Mouse (Mus musculus): ENCODE measurements at regions not wholly inside any gene's neighbourhood (a gene's known extent, or its start where the extent isn't known, plus 50 kb on each side); places are given as distances from the start of the nearest gene placed in this dataset.

GRCm38 (mm10) chr16:9217361-9217760 lies 387.5 kb downstream of the 1810013L24Rik start:
- no peak overlapping the region for H3K4me2 ChIP-seq (replicated peaks; ENCODE audit: low read depth, low read length)
- ATAC-seq (ENCODE audit: low FRiP score): no peak

GRCm38 (mm10) chr16:9230178-9230577 lies 400.3 kb downstream of the 1810013L24Rik start:
- Histone ChIP-seq H3K36me3 (ENCODE audit: control insufficient read depth, insufficient read depth, low read length) (no peaks in the 10 kb centered on the region), H3K27me3 (ENCODE audit: control insufficient read depth, insufficient read depth, low read length) (no peaks in the 10 kb centered on the region), H3K4me2 (replicated peaks; ENCODE audit: low read depth, low read length) (no peak overlapping the region), H3K9me3 (ENCODE audit: control insufficient read depth, low read length) (no peaks in the 10 kb centered on the region), H3K4me1 (replicated peaks; ENCODE audit: control insufficient read depth, insufficient read depth, low read length) (no peaks in the 10 kb centered on the region), H3K27ac (ENCODE audit: low read depth, low read length) (no peak overlapping the region), H3K4me3 (ENCODE audit: low read depth, low read length) (no peak overlapping the region), H3K9ac (ENCODE audit: low read depth, low read length) (no peak overlapping the region)
- DNase-seq (ENCODE audit: low spot score) (no peak), ATAC-seq (ENCODE audit: low FRiP score) (no peak)

More at GRCm38 (mm10) chr16:9217361-9217760, 387.5 kb downstream of the 1810013L24Rik start:
- Histone ChIP-seq H3K9ac (ENCODE audit: low read depth, low read length) (no peak overlapping the region), H3K4me3 (ENCODE audit: low read depth, low read length) (no peak overlapping the region), H3K4me1 (replicated peaks; ENCODE audit: control insufficient read depth, insufficient read depth, low read length) (no peaks in the 10 kb centered on the region), H3K36me3 (ENCODE audit: control insufficient read depth, insufficient read depth, low read length) (no peaks in the 10 kb centered on the region), H3K9me3 (ENCODE audit: control insufficient read depth, low read length) (no peaks in the 10 kb centered on the region), H3K27ac (ENCODE audit: low read depth, low read length) (no peak overlapping the region), H3K27me3 (ENCODE audit: control insufficient read depth, insufficient read depth, low read length) (no peaks in the 10 kb centered on the region)
- 85% methylated on average over 7 of the region's 7 CpGs for WGBS
- no peak for DNase-seq (ENCODE audit: low spot score)

- Histone ChIP-seq H3K4me3 (ENCODE audit: low read depth, low read length) (no peak overlapping the region), H3K9me3 (ENCODE audit: control insufficient read depth, low read length) (no peaks in the 10 kb centered on the region), H3K4me2 (replicated peaks; ENCODE audit: low read depth, low read length) (no peak overlapping the region), H3K27ac (ENCODE audit: low read depth, low read length) (no peak overlapping the region), H3K4me1 (replicated peaks; ENCODE audit: control insufficient read depth, insufficient read depth, low read length) (no peaks in the 10 kb centered on the region), H3K27me3 (ENCODE audit: control insufficient read depth, insufficient read depth, low read length) (no peaks in the 10 kb centered on the region), H3K36me3 (ENCODE audit: control insufficient read depth, insufficient read depth, low read length) (no peaks in the 10 kb centered on the region), H3K9ac (ENCODE audit: low read depth, low read length) (no peak overlapping the region)
- 95% methylated on average over 4 of the region's 4 CpGs for WGBS
- ATAC-seq (ENCODE audit: low FRiP score) (no peak), DNase-seq (ENCODE audit: low spot score) (no peak)
Observed at GRCm38 (mm10) chr16:9242099-9242498, 412.2 kb downstream of the 1810013L24Rik start.

- Histone ChIP-seq H3K9me3 (ENCODE audit: control insufficient read depth, low read length) (no peaks in the 10 kb centered on the region), H3K4me3 (ENCODE audit: low read depth, low read length) (no peak overlapping the region), H3K9ac (ENCODE audit: low read depth, low read length) (no peak overlapping the region), H3K4me1 (replicated peaks; ENCODE audit: control insufficient read depth, insufficient read depth, low read length) (no peaks in the 10 kb centered on the region), H3K4me2 (replicated peaks; ENCODE audit: low read depth, low read length) (no peak overlapping the region), H3K27ac (ENCODE audit: low read depth, low read length) (no peak overlapping the region), H3K36me3 (ENCODE audit: control insufficient read depth, insufficient read depth, low read length) (no peaks in the 10 kb centered on the region), H3K27me3 (ENCODE audit: control insufficient read depth, insufficient read depth, low read length) (no peaks in the 10 kb centered on the region)
- WGBS: 71% methylated on average over 3 of the region's 3 CpGs
- DNase-seq (ENCODE audit: low spot score) (no peak), ATAC-seq (ENCODE audit: low FRiP score) (no peak)
Observed at GRCm38 (mm10) chr16:9247198-9247597, 417.3 kb downstream of the 1810013L24Rik start.

- Histone ChIP-seq H3K9me3 (ENCODE audit: control insufficient read depth, low read length) (no peaks in the 10 kb centered on the region), H3K27me3 (ENCODE audit: control insufficient read depth, insufficient read depth, low read length) (no peaks in the 10 kb centered on the region), H3K36me3 (ENCODE audit: control insufficient read depth, insufficient read depth, low read length) (no peaks in the 10 kb centered on the region), H3K4me3 (ENCODE audit: low read depth, low read length) (no peak overlapping the region), H3K27ac (ENCODE audit: low read depth, low read length) (no peak overlapping the region), H3K9ac (ENCODE audit: low read depth, low read length) (no peak overlapping the region), H3K4me2 (replicated peaks; ENCODE audit: low read depth, low read length) (no peak overlapping the region), H3K4me1 (replicated peaks; ENCODE audit: control insufficient read depth, insufficient read depth, low read length) (no peaks in the 10 kb centered on the region)
- no peak for DNase-seq (ENCODE audit: low spot score)
- WGBS: 90% methylated on average over 1 of the region's 1 CpGs
- no peak for ATAC-seq (ENCODE audit: low FRiP score)
Observed at GRCm38 (mm10) chr16:9253054-9253453, 423.2 kb downstream of the 1810013L24Rik start.

- WGBS: 66% methylated on average over 3 of the region's 3 CpGs
- ATAC-seq (ENCODE audit: low FRiP score): no peak
Observed at GRCm38 (mm10) chr16:9255351-9255750, 425.5 kb downstream of the 1810013L24Rik start.

GRCm38 (mm10) chr16:9260966-9261365 lies 431.1 kb downstream of the 1810013L24Rik start:
- Histone ChIP-seq H3K4me1 (replicated peaks; ENCODE audit: control insufficient read depth, insufficient read depth, low read length) (no peaks in the 10 kb centered on the region), H3K27me3 (ENCODE audit: control insufficient read depth, insufficient read depth, low read length) (no peaks in the 10 kb centered on the region), H3K9ac (ENCODE audit: low read depth, low read length) (no peak overlapping the region), H3K36me3 (ENCODE audit: control insufficient read depth, insufficient read depth, low read length) (no peaks in the 10 kb centered on the region), H3K9me3 (ENCODE audit: control insufficient read depth, low read length) (no peaks in the 10 kb centered on the region), H3K4me2 (replicated peaks; ENCODE audit: low read depth, low read length) (no peak overlapping the region), H3K27ac (ENCODE audit: low read depth, low read length) (no peak overlapping the region), H3K4me3 (ENCODE audit: low read depth, low read length) (no peak overlapping the region)
- no peak for DNase-seq (ENCODE audit: low spot score)
- 89% methylated on average over 3 of the region's 3 CpGs for WGBS
- ATAC-seq (ENCODE audit: low FRiP score): no peak

More at GRCm38 (mm10) chr16:9255351-9255750, 425.5 kb downstream of the 1810013L24Rik start:
- H3K36me3 ChIP-seq (ENCODE audit: control insufficient read depth, insufficient read depth, low read length): no peaks in the 10 kb centered on the region
- no peaks in the 10 kb centered on the region for H3K9me3 ChIP-seq (ENCODE audit: control insufficient read depth, low read length)
- no peak overlapping the region for H3K27ac ChIP-seq (ENCODE audit: low read depth, low read length)
- no peak overlapping the region for H3K4me2 ChIP-seq (replicated peaks; ENCODE audit: low read depth, low read length)
- DNase-seq (ENCODE audit: low spot score): no peak
- no peak overlapping the region for H3K9ac ChIP-seq (ENCODE audit: low read depth, low read length)
- H3K27me3 ChIP-seq (ENCODE audit: control insufficient read depth, insufficient read depth, low read length): no peaks in the 10 kb centered on the region
- no peak overlapping the region for H3K4me3 ChIP-seq (ENCODE audit: low read depth, low read length)
- H3K4me1 ChIP-seq (replicated peaks; ENCODE audit: control insufficient read depth, insufficient read depth, low read length): no peaks in the 10 kb centered on the region

GRCm38 (mm10) chr16:9264554-9265145 lies 434.8 kb downstream of the 1810013L24Rik start:
- ATAC-seq (ENCODE audit: low FRiP score): no peak

GRCm38 (mm10) chr16:9267204-9267603 lies 437.3 kb downstream of the 1810013L24Rik start:
- Histone ChIP-seq H3K9me3 (ENCODE audit: control insufficient read depth, low read length) (no peaks in the 10 kb centered on the region), H3K27ac (ENCODE audit: low read depth, low read length) (no peak overlapping the region), H3K4me2 (replicated peaks; ENCODE audit: low read depth, low read length) (no peak overlapping the region), H3K9ac (ENCODE audit: low read depth, low read length) (no peak overlapping the region), H3K4me1 (replicated peaks; ENCODE audit: control insufficient read depth, insufficient read depth, low read length) (no peaks in the 10 kb centered on the region), H3K36me3 (ENCODE audit: control insufficient read depth, insufficient read depth, low read length) (no peaks in the 10 kb centered on the region), H3K27me3 (ENCODE audit: control insufficient read depth, insufficient read depth, low read length) (no peaks in the 10 kb centered on the region), H3K4me3 (ENCODE audit: low read depth, low read length) (no peak overlapping the region)
- ATAC-seq (ENCODE audit: low FRiP score): no peak
- no peak for DNase-seq (ENCODE audit: low spot score)

More at GRCm38 (mm10) chr16:9264554-9265145, 434.8 kb downstream of the 1810013L24Rik start:
- no peak for DNase-seq (ENCODE audit: low spot score)
- Histone ChIP-seq H3K9me3 (ENCODE audit: control insufficient read depth, low read length) (no peaks in the 10 kb centered on the region), H3K27ac (ENCODE audit: low read depth, low read length) (no peak overlapping the region), H3K4me3 (ENCODE audit: low read depth, low read length) (no peak overlapping the region), H3K4me1 (replicated peaks; ENCODE audit: control insufficient read depth, insufficient read depth, low read length) (no peaks in the 10 kb centered on the region), H3K27me3 (ENCODE audit: control insufficient read depth, insufficient read depth, low read length) (no peaks in the 10 kb centered on the region), H3K9ac (ENCODE audit: low read depth, low read length) (no peak overlapping the region), H3K36me3 (ENCODE audit: control insufficient read depth, insufficient read depth, low read length) (no peaks in the 10 kb centered on the region), H3K4me2 (replicated peaks; ENCODE audit: low read depth, low read length) (no peak overlapping the region)
- WGBS: 42% methylated on average over 3 of the region's 3 CpGs

Data from hindbrain, embryonic 11.5 days (tissue).